Mouse (Mus musculus): ENCODE measurements at regions not wholly inside any gene's neighbourhood (a gene's known extent, or its start where the extent isn't known, plus 50 kb on each side); places are given as distances from the start of the nearest gene placed in this dataset.

- TF ChIP-seq CTCF (IDR thresholded peaks at IDR 0.05): no peak
- intact Hi-C loops (cut with DNase I): no loop called here
- DNase-seq (ENCODE audit: extremely low spot score in 1 of 2, low spot score in 2 of 2): no peak
- Histone ChIP-seq H3K27ac (no peak overlapping the region), H3K4me3 (no peak overlapping the region)
Observed at GRCm38 (mm10) chr11:65638211-65638610, 149.9 kb downstream of the Map2k4 start.

GRCm38 (mm10) chr11:65637206-65637605 is 150.9 kb downstream of the Map2k4 start:
- no peak for DNase-seq (ENCODE audit: extremely low spot score in 1 of 2, low spot score in 2 of 2)
- no peak overlapping the region for H3K27ac ChIP-seq
- intact Hi-C loops (cut with DNase I): no loop called here
- no peak for TF ChIP-seq CTCF (IDR thresholded peaks at IDR 0.05)
- H3K4me3 ChIP-seq: no peak overlapping the region

GRCm38 (mm10) chr11:65635307-65635706 is 152.8 kb downstream of the Map2k4 start:
- no peak for DNase-seq (ENCODE audit: extremely low spot score in 1 of 2, low spot score in 2 of 2)
- Histone ChIP-seq H3K4me3 (no peak overlapping the region), H3K27ac (no peak overlapping the region)
- intact Hi-C loops (cut with DNase I): no loop called here
- no peak for TF ChIP-seq CTCF (IDR thresholded peaks at IDR 0.05)

GRCm38 (mm10) chr11:65631164-65631563 is 156.9 kb downstream of the Map2k4 start:
- Histone ChIP-seq H3K27ac (no peak overlapping the region), H3K4me3 (no peak overlapping the region)
- intact Hi-C loops (cut with DNase I): loop anchor here (1.0 to 2.0 kb wide), 2 partner anchors 363 to 434 kb away; no protein-coding TSS in a partner anchor
- DNase-seq (ENCODE audit: extremely low spot score in 1 of 2, low spot score in 2 of 2): peak in 1 of 2 experiments; percentile 12
- TF ChIP-seq CTCF (IDR thresholded peaks at IDR 0.05): peak; percentile 61

GRCm38 (mm10) chr11:65630436-65630835 is 157.7 kb downstream of the Map2k4 start:
- no peak for DNase-seq (ENCODE audit: extremely low spot score in 1 of 2, low spot score in 2 of 2)
- H3K4me3 ChIP-seq: no peak overlapping the region
- intact Hi-C loops (cut with DNase I): loop anchor here (2.0 kb wide), 1 partner anchor 434 kb away; no protein-coding TSS in a partner anchor
- no peak for TF ChIP-seq CTCF (IDR thresholded peaks at IDR 0.05)
- H3K27ac ChIP-seq: no peak overlapping the region

- Histone ChIP-seq H3K4me3 (no peak overlapping the region), H3K27ac (no peak overlapping the region)
- TF ChIP-seq CTCF (IDR thresholded peaks at IDR 0.05): no peak
- DNase-seq (ENCODE audit: extremely low spot score in 1 of 2, low spot score in 2 of 2): no peak
- intact Hi-C loops (cut with DNase I): no loop called here
Observed at GRCm38 (mm10) chr11:65629320-65629719, 158.8 kb downstream of the Map2k4 start.

- intact Hi-C loops (cut with DNase I): no loop called here
- Histone ChIP-seq H3K4me3 (no peak overlapping the region), H3K27ac (no peak overlapping the region)
- no peak for TF ChIP-seq CTCF (IDR thresholded peaks at IDR 0.05)
- DNase-seq (ENCODE audit: extremely low spot score in 1 of 2, low spot score in 2 of 2): no peak
Observed at GRCm38 (mm10) chr11:65618976-65619375, 169.1 kb downstream of the Map2k4 start.

GRCm38 (mm10) chr11:65610536-65610935 is 177.6 kb downstream of the Map2k4 start:
- H3K4me3 ChIP-seq: no peak overlapping the region
- H3K27ac ChIP-seq: no peak overlapping the region
- no peak for DNase-seq (ENCODE audit: extremely low spot score in 1 of 2, low spot score in 2 of 2)
- intact Hi-C loops (cut with DNase I): no loop called here
- TF ChIP-seq CTCF (IDR thresholded peaks at IDR 0.05): no peak

- DNase-seq (ENCODE audit: extremely low spot score in 1 of 2, low spot score in 2 of 2): no peak
Observed at GRCm38 (mm10) chr11:65609056-65609455, 179.0 kb downstream of the Map2k4 start.

GRCm38 (mm10) chr11:65597298-65598076 is 190.6 kb downstream of the Map2k4 start:
- DNase-seq (ENCODE audit: extremely low spot score in 1 of 2, low spot score in 2 of 2): no peak
- TF ChIP-seq CTCF (IDR thresholded peaks at IDR 0.05): no peak
- intact Hi-C loops (cut with DNase I): no loop called here
- H3K4me3 ChIP-seq: no peak overlapping the region
- no peak overlapping the region for H3K27ac ChIP-seq

More at GRCm38 (mm10) chr11:65609056-65609455, 179.0 kb downstream of the Map2k4 start:
- no peak for TF ChIP-seq CTCF (IDR thresholded peaks at IDR 0.05)
- H3K27ac ChIP-seq: no peak overlapping the region
- intact Hi-C loops (cut with DNase I): no loop called here
- no peak overlapping the region for H3K4me3 ChIP-seq

- DNase-seq (ENCODE audit: extremely low spot score in 1 of 2, low spot score in 2 of 2): no peak
- no peak overlapping the region for H3K4me3 ChIP-seq
- intact Hi-C loops (cut with DNase I): no loop called here
- no peak for TF ChIP-seq CTCF (IDR thresholded peaks at IDR 0.05)
- H3K27ac ChIP-seq: no peak overlapping the region
Observed at GRCm38 (mm10) chr11:65588491-65588890, 199.6 kb downstream of the Map2k4 start.

- no peak for DNase-seq (ENCODE audit: extremely low spot score in 1 of 2, low spot score in 2 of 2)
- Histone ChIP-seq H3K27ac (no peak overlapping the region), H3K4me3 (no peak overlapping the region)
- intact Hi-C loops (cut with DNase I): no loop called here
- no peak for TF ChIP-seq CTCF (IDR thresholded peaks at IDR 0.05)
Observed at GRCm38 (mm10) chr11:65567831-65568230, 220.3 kb downstream of the Map2k4 start.

- Histone ChIP-seq H3K27ac (no peak overlapping the region), H3K4me3 (no peak overlapping the region)
- TF ChIP-seq CTCF (IDR thresholded peaks at IDR 0.05): no peak
- intact Hi-C loops (cut with DNase I): no loop called here
- DNase-seq (ENCODE audit: extremely low spot score in 1 of 2, low spot score in 2 of 2): no peak
Observed at GRCm38 (mm10) chr11:65558236-65558635, 229.9 kb downstream of the Map2k4 start.

Measured in left cerebral cortex, adult 2 months (tissue).